Mouse (Mus musculus) stomach, postnatal 0 days (tissue): ENCODE results near the gene Kcne1.

Source experiments
- CTCF ChIP-seq: IDR thresholded peaks from 2 replicates; pipeline ENCODE4 v1.5.1; 2016; ENCODE audit warnings: antibody characterized with exemption, low read depth, mild to moderate bottlenecking, moderate library complexity
- EP300 ChIP-seq: optimal IDR thresholded peaks from 2 replicates; pipeline ENCODE3; 2016; ENCODE audit warnings: antibody characterized with exemption

DNA sequence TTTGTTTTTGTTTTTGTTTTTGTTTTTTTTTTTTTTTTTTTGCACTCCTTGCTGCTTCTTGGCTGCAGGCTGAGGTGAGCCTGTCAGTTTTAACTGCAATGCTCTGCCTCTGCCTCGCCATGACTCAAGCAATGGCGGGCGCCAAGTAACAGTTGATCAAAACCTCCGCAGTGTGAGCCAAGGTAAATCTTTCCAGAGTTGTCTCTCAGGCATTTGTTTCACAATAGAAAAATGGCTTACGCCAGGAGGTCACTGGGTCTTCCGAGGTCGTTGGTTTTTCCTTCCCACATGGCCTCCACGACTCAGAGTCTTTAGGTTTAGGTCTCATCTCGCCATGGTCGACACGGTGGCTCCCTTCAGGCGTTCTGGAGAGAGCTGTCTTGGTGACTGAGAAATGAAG lies 6.0 kb downstream of the Kcne1 start:
- TF ChIP-seq CTCF (no peak), EP300 (no peak)
